Mouse (Mus musculus) thymus, adult 2 months (tissue): ENCODE measurements around the gene Ube2l3. TPM values are rescaled to one million over a fixed set of nuclear protein-coding genes. Genes with fewer than 3 reads are reported as not detected.

Experiments used
- DNase-seq: peaks from one replicate; pipeline ENCODE4 v3.0.0; 2021
- H3K27ac ChIP-seq: fragments of 200-500 bp; 2 replicates; pipeline ENCODE4 v1.5.1; 2012; ENCODE audit warnings: low read length, control low read depth; ENCODE audit not compliant: control insufficient read depth, insufficient read depth
- H3K27me3 ChIP-seq: fragments of 200-500 bp; 2 replicates; pipeline ENCODE4 v1.6.1; 2012; ENCODE audit warnings: mild to moderate bottlenecking, low read length, moderate library complexity, mixed read lengths; ENCODE audit not compliant: control insufficient read depth, insufficient read depth
- H3K36me3 ChIP-seq: fragments of 200-500 bp; 2 replicates; pipeline ENCODE4 v1.6.1; 2012; ENCODE audit warnings: mild to moderate bottlenecking, low read length, moderate library complexity; ENCODE audit not compliant: control insufficient read depth, insufficient read depth
- H3K4me1 ChIP-seq: fragments of 200-500 bp; replicated peaks from 2 replicates; pipeline ENCODE4 v1.6.1; 2012; ENCODE audit warnings: low read length; ENCODE audit not compliant: control insufficient read depth, insufficient read depth
- H3K4me3 ChIP-seq: fragments of 200-500 bp; 2 replicates; pipeline ENCODE4 v1.5.1; 2012; ENCODE audit warnings: mild to moderate bottlenecking, low read length, control low read depth, moderate library complexity; ENCODE audit not compliant: control insufficient read depth, insufficient read depth
- CTCF ChIP-seq: fragments of 200-500 bp; IDR thresholded peaks from 2 replicates; pipeline ENCODE4 v1.5.1; 2012; ENCODE audit warnings: mild to moderate bottlenecking, control low read depth, low read length, moderate library complexity, borderline replicate concordance; ENCODE audit not compliant: control insufficient read depth, poor library complexity, insufficient read depth; ENCODE audit errors: extremely low read depth
- POLR2A ChIP-seq: fragments of 200-500 bp; IDR thresholded peaks from 2 replicates; pipeline ENCODE4 v1.6.1; 2012; ENCODE audit warnings: mild to moderate bottlenecking, low read length, control low read depth, moderate library complexity; ENCODE audit not compliant: control insufficient read depth, poor library complexity, insufficient read depth; ENCODE audit errors: extremely low read depth
- WGBS: fragments of 180-500 bp; shearing (Covaris S2); methylation state at CpG from one replicate; pipeline ENCODE4 v1.1.7; 2018; 5-methylcytosine and 5-hydroxymethylcytosine counted together
- polyA plus RNA-seq: library from polyadenylated mRNA; depleted of rRNA; stranded (reverse); fragments of >200 nt; gene quantifications from 2 replicates; pipeline ENCODE4 v1.2.3, GENCODE M21; 2012

Gene Ube2l3
- polyA plus RNA-seq, 1 experiment = 70.5 TPM

GRCm38 (mm10) chr16:17209404-17209960 lies 7.0 kb upstream of the Ube2l3 start:
- TF ChIP-seq POLR2A = no peak
- TF ChIP-seq CTCF = no peak
- H3K4me3 ChIP-seq = peak overlapping the region; percentile 73
- H3K27ac ChIP-seq = no peak overlapping the region
- peaks cover 17% of the 10 kb centered on the region for H3K4me1 ChIP-seq
- no peaks in the 10 kb centered on the region for H3K36me3 ChIP-seq
- no peak for DNase-seq
- WGBS = 2% methylated on average over 37 of the region's 37 CpGs
- no peaks in the 10 kb centered on the region for H3K27me3 ChIP-seq

- Histone ChIP-seq H3K4me3 (peak within 1 kb of the TSS; percentile 73), H3K4me1 (peaks cover 17% of the 10 kb centered on the region), H3K27ac (no peak within 1 kb of the TSS), H3K27me3 (no peaks in the 10 kb centered on the region), H3K36me3 (no peaks in the 10 kb centered on the region)
- DNase-seq = peak; percentile 83
- peak; percentile 93 for TF ChIP-seq CTCF
- TF ChIP-seq POLR2A = 0 out of 2 replicates have a peak, but pooled peaks have one; percentile 47
- WGBS = under 1% methylated on average over 85 of the region's 85 CpGs
Measured at GRCm38 (mm10) chr16:17208389-17209361, 6.2 kb upstream of the Ube2l3 start, which contains the start of gene Rimbp3. Gene Rimbp3, plus strand, starts transcription at chr16:17208603.

- DNase-seq = peak; percentile 43
- H3K4me3 ChIP-seq = no peak overlapping the region
- H3K36me3 ChIP-seq = no peaks in the 10 kb centered on the region
- 0% methylated on average over 6 of the region's 6 CpGs for WGBS
- H3K27me3 ChIP-seq = no peaks in the 10 kb centered on the region
- peaks cover 11% of the 10 kb centered on the region for H3K4me1 ChIP-seq
- TF ChIP-seq CTCF (no peak), POLR2A (no peak)
- H3K27ac ChIP-seq = no peak overlapping the region
Measured at GRCm38 (mm10) chr16:17204990-17205389, 2.5 kb upstream of the Ube2l3 start.

- 68% methylated on average over 2 of the region's 2 CpGs for WGBS
- Histone ChIP-seq H3K27ac (no peak overlapping the region), H3K4me3 (no peak overlapping the region), H3K36me3 (no peaks in the 10 kb centered on the region), H3K27me3 (no peaks in the 10 kb centered on the region), H3K4me1 (peaks cover 3% of the 10 kb centered on the region)
- no peak for TF ChIP-seq CTCF
- DNase-seq = no peak
Measured at GRCm38 (mm10) chr16:17201977-17202376, 472 bp downstream of the Ube2l3 start.

GRCm38 (mm10) chr16:17200953-17201707 lies 1.3 kb downstream of the Ube2l3 start:
- peak; percentile 91 for DNase-seq
- Histone ChIP-seq H3K36me3 (no peaks in the 10 kb centered on the region), H3K27me3 (no peaks in the 10 kb centered on the region), H3K27ac (no peak overlapping the region), H3K4me1 (peaks cover 3% of the 10 kb centered on the region), H3K4me3 (peak overlapping the region; percentile 100)
- WGBS = under 1% methylated on average over 72 of the region's 72 CpGs
- TF ChIP-seq POLR2A (peak; percentile 60; the same call in 1 of the 2 replicates), CTCF (no peak)
